Mouse (Mus musculus) forebrain, embryonic 10.5 days (tissue): ENCODE measurements around the gene Dnal1. TPM values are rescaled to one million over a fixed set of nuclear protein-coding genes. Genes with fewer than 3 reads are reported as not detected.

Source experiments
- DNase-seq: peaks from one replicate; pipeline ENCODE4 v3.0.0-alpha.2; 2017; ENCODE audit warnings: low spot score; ENCODE audit errors: extremely low spot score
- H3K27ac ChIP-seq: fragments of 300-500 bp; sonication (generic); 2 replicates; pipeline ENCODE4 v1.5.1; 2016; ENCODE audit warnings: mild to moderate bottlenecking
- H3K27me3 ChIP-seq: fragments of 300-500 bp; sonication (generic); 2 replicates; pipeline ENCODE4 v1.6.1; 2016; ENCODE audit warnings: mild to moderate bottlenecking; ENCODE audit not compliant: poor library complexity, severe bottlenecking
- H3K36me3 ChIP-seq: fragments of 300-500 bp; sonication (generic); replicated peaks from 2 replicates; pipeline ENCODE4 v1.6.1; 2016; ENCODE audit warnings: mild to moderate bottlenecking, moderate library complexity
- H3K4me1 ChIP-seq: fragments of 300-500 bp; sonication (generic); 2 replicates; pipeline ENCODE4 v1.6.1; 2016
- H3K4me3 ChIP-seq: fragments of 300-500 bp; sonication (generic); 2 replicates; pipeline ENCODE4 v1.5.1; 2016; ENCODE audit warnings: mild to moderate bottlenecking, moderate library complexity
- H3K9me3 ChIP-seq: fragments of 300-500 bp; sonication (generic); 2 replicates; pipeline ENCODE4 v1.6.1; 2016; ENCODE audit warnings: mild to moderate bottlenecking, moderate library complexity
- WGBS: fragments of 180-500 bp; shearing (Covaris S2); methylation state at CpG from one replicate; pipeline ENCODE4 v1.1.7; 2016; 5-methylcytosine and 5-hydroxymethylcytosine counted together
- polyA plus RNA-seq: library from polyadenylated mRNA; unstranded; fragments of >200 nt; fragmentation: Nextera tagmentation; extraction: Ambion mirVana; gene quantifications from 2 replicates; pipeline ENCODE4 v1.2.1, GENCODE M21; 2016

Gene Dnal1
- polyA plus RNA-seq, 1 experiment from 2014 or later, result 4.2 TPM

GRCm38 (mm10) chr12:84185547-84185946, 71.4 kb downstream of the Dnal1 start:
- WGBS, result 82% methylated on average over 6 of the region's 6 CpGs
- H3K27me3 ChIP-seq, result no peaks in the 10 kb centered on the region
- no peak overlapping the region for H3K27ac ChIP-seq
- H3K4me1 ChIP-seq, result peaks cover 56% of the 10 kb centered on the region
- no peak overlapping the region for H3K4me3 ChIP-seq
- no peak for DNase-seq
- H3K9me3 ChIP-seq, result peaks cover 6% of the 10 kb centered on the region; the same call in 1 of the 2 replicates
- peaks cover 47% of the 10 kb centered on the region for H3K36me3 ChIP-seq

- peaks cover 48% of the 10 kb centered on the region for H3K36me3 ChIP-seq
- no peak for DNase-seq
- H3K27ac ChIP-seq, result no peak overlapping the region
- H3K27me3 ChIP-seq, result no peaks in the 10 kb centered on the region
- H3K4me3 ChIP-seq, result no peak overlapping the region
- H3K4me1 ChIP-seq, result peaks cover 56% of the 10 kb centered on the region
- H3K9me3 ChIP-seq, result peaks cover 6% of the 10 kb centered on the region; the same call in 1 of the 2 replicates
- WGBS, result 71% methylated on average over 3 of the region's 3 CpGs
Measured at GRCm38 (mm10) chr12:84186536-84186935, 72.4 kb downstream of the Dnal1 start.

GRCm38 (mm10) chr12:84186950-84187349, 72.8 kb downstream of the Dnal1 start:
- Histone ChIP-seq H3K27ac (no peak overlapping the region), H3K9me3 (peaks cover 6% of the 10 kb centered on the region; the same call in 1 of the 2 replicates), H3K27me3 (no peaks in the 10 kb centered on the region), H3K36me3 (peaks cover 48% of the 10 kb centered on the region), H3K4me3 (no peak overlapping the region), H3K4me1 (peaks cover 56% of the 10 kb centered on the region)
- 92% methylated on average over 5 of the region's 5 CpGs for WGBS
- no peak for DNase-seq

GRCm38 (mm10) chr12:84187752-84188601, 73.8 kb downstream of the Dnal1 start:
- WGBS, result 81% methylated on average over 15 of the region's 15 CpGs
- no peak for DNase-seq
- no peak overlapping the region for H3K4me3 ChIP-seq
- peaks cover 64% of the 10 kb centered on the region for H3K4me1 ChIP-seq
- H3K9me3 ChIP-seq, result peaks cover 6% of the 10 kb centered on the region; the same call in 1 of the 2 replicates
- 0 out of 2 replicates have a peak overlapping the region, but pooled peaks have one; percentile 62 for H3K27ac ChIP-seq
- H3K36me3 ChIP-seq, result peaks cover 48% of the 10 kb centered on the region
- no peaks in the 10 kb centered on the region for H3K27me3 ChIP-seq

GRCm38 (mm10) chr12:84188881-84189444, 74.8 kb downstream of the Dnal1 start:
- DNase-seq, result no peak
- H3K27ac ChIP-seq, result peak overlapping the region; percentile 62; the same call in 1 of the 2 replicates
- no peaks in the 10 kb centered on the region for H3K27me3 ChIP-seq
- whole genome bisulfite sequencing, result 67% methylated on average over 14 of the region's 14 CpGs
- H3K4me1 ChIP-seq, result peaks cover 73% of the 10 kb centered on the region
- peaks cover 6% of the 10 kb centered on the region; the same call in 1 of the 2 replicates for H3K9me3 ChIP-seq
- peaks cover 44% of the 10 kb centered on the region for H3K36me3 ChIP-seq
- H3K4me3 ChIP-seq, result no peak overlapping the region

GRCm38 (mm10) chr12:84190151-84190820, 76.1 kb downstream of the Dnal1 start:
- 0 out of 2 replicates have a peak overlapping the region, but pooled peaks have one; percentile 20 for H3K27ac ChIP-seq
- H3K36me3 ChIP-seq, result peaks cover 34% of the 10 kb centered on the region
- peaks cover 86% of the 10 kb centered on the region for H3K4me1 ChIP-seq
- DNase-seq, result no peak
- WGBS, result 66% methylated on average over 15 of the region's 15 CpGs
- H3K4me3 ChIP-seq, result peak overlapping the region; percentile 14; the same call in 1 of the 2 replicates
- peaks cover 6% of the 10 kb centered on the region; the same call in 1 of the 2 replicates for H3K9me3 ChIP-seq
- no peaks in the 10 kb centered on the region for H3K27me3 ChIP-seq

- 78% methylated on average over 7 of the region's 7 CpGs for WGBS
- H3K27ac ChIP-seq, result peak overlapping the region; percentile 96; the same call in 1 of the 2 replicates
- H3K36me3 ChIP-seq, result peaks cover 26% of the 10 kb centered on the region
- DNase-seq, result no peak
- H3K4me3 ChIP-seq, result peak overlapping the region; percentile 85
- H3K4me1 ChIP-seq, result peaks cover 96% of the 10 kb centered on the region
- H3K9me3 ChIP-seq, result peaks cover 6% of the 10 kb centered on the region; the same call in 1 of the 2 replicates
- H3K27me3 ChIP-seq, result no peaks in the 10 kb centered on the region
Measured at GRCm38 (mm10) chr12:84191190-84191589, 77.0 kb downstream of the Dnal1 start.

- DNase-seq, result no peak
- peak overlapping the region; percentile 85 for H3K4me3 ChIP-seq
- H3K27me3 ChIP-seq, result no peaks in the 10 kb centered on the region
- H3K27ac ChIP-seq, result peak overlapping the region; percentile 96
- H3K9me3 ChIP-seq, result peaks cover 1% of the 10 kb centered on the region; the same call in 1 of the 2 replicates
- peaks cover 99% of the 10 kb centered on the region for H3K4me1 ChIP-seq
- H3K36me3 ChIP-seq, result peaks cover 20% of the 10 kb centered on the region
- 27% methylated on average over 5 of the region's 5 CpGs for WGBS
Measured at GRCm38 (mm10) chr12:84191770-84192169, 77.6 kb downstream of the Dnal1 start.

- peaks cover 99% of the 10 kb centered on the region for H3K4me1 ChIP-seq
- H3K36me3 ChIP-seq, result peaks cover 15% of the 10 kb centered on the region
- DNase-seq, result no peak
- H3K27me3 ChIP-seq, result no peaks in the 10 kb centered on the region
- no peaks in the 10 kb centered on the region for H3K9me3 ChIP-seq
- peak overlapping the region; percentile 96 for H3K27ac ChIP-seq
- H3K4me3 ChIP-seq, result peak overlapping the region; percentile 85
- under 1% methylated on average over 13 of the region's 13 CpGs for WGBS
Measured at GRCm38 (mm10) chr12:84192280-84192679, 78.1 kb downstream of the Dnal1 start.

- under 1% methylated on average over 89 of the region's 102 CpGs for WGBS
- H3K4me3 ChIP-seq, result peak overlapping the region; percentile 85
- peak overlapping the region; percentile 96 for H3K27ac ChIP-seq
- H3K4me1 ChIP-seq, result peaks cover 99% of the 10 kb centered on the region
- H3K9me3 ChIP-seq, result no peaks in the 10 kb centered on the region
- DNase-seq, result peak; percentile 78
- no peaks in the 10 kb centered on the region for H3K27me3 ChIP-seq
- H3K36me3 ChIP-seq, result peaks cover 8% of the 10 kb centered on the region; the same call in 1 of the 2 replicates
Measured at GRCm38 (mm10) chr12:84192741-84193641, 78.8 kb downstream of the Dnal1 start.

GRCm38 (mm10) chr12:84193642-84194399, 79.7 kb downstream of the Dnal1 start:
- Histone ChIP-seq H3K4me1 (peaks cover 99% of the 10 kb centered on the region), H3K9me3 (no peaks in the 10 kb centered on the region), H3K27ac (peak overlapping the region; percentile 96), H3K4me3 (peak overlapping the region; percentile 85), H3K36me3 (0 out of 2 replicates have a peak, but pooled peaks cover 8% of the 10 kb centered on the region), H3K27me3 (no peaks in the 10 kb centered on the region)
- under 1% methylated on average over 49 of the region's 49 CpGs for WGBS
- DNase-seq, result peak; percentile 94
